Mouse (Mus musculus): ENCODE data around the gene Rgl1. TPM values are rescaled to one million over a fixed set of nuclear protein-coding genes. Genes with fewer than 3 reads are reported as not detected.

The Rgl1 gene
- total RNA-seq, 4 experiments from 2014 or later: 30.2 to 37.8 (median 35.0) TPM

GRCm38 (mm10) chr1:152587431-152587830, 178.7 kb downstream of the Rgl1 start:
- DNase-seq (ENCODE audit: low spot score): no peak

DNA sequence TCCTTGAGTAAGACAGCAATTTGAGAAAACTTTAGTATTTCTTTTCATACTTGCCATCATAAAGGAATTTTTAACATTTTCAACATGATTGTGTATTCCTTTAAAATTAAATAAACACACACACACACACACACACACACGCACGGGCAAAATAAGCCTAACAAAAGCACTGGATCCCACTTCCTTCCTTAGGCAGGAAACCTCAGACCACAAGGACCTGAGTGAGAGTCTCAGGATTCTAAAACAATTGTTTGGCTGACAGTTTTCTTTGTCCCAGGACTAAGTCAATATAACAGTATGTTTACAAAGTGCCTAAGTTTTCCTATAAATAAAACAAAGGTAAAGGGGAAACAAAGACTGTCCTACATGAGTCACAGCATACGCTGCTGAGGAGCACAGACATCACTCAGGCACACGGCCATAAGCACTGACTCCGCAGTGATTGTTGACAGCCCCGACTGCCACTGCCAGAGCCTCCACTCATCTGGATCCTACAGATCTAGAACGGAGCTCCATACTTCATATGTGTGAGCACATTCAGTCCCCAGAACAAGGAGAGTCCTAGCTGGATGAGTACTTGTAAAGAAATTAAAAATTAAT, 180.7 kb downstream of the Rgl1 start:
- DNase-seq (ENCODE audit: low spot score): no peak

DNA sequence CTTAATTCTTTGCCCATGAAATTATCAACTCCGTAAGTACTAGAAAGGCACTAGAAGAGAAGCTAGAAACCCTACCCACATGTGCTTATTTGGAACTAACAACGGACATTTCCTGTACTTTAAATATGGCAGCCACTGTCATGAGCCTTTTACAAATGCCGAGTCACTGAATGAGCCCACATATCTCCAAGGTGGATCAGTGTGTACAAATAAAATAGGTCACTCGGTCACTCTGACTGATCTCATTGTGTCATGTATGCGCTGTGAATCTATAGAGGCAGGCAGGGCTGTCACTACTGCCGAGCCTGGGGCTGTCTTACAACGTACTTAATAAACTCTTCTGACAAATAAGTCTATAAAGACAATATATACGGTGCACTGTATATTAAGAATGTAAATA, 181.2 kb downstream of the Rgl1 start:
- no peak for DNase-seq (ENCODE audit: low spot score)

DNA sequence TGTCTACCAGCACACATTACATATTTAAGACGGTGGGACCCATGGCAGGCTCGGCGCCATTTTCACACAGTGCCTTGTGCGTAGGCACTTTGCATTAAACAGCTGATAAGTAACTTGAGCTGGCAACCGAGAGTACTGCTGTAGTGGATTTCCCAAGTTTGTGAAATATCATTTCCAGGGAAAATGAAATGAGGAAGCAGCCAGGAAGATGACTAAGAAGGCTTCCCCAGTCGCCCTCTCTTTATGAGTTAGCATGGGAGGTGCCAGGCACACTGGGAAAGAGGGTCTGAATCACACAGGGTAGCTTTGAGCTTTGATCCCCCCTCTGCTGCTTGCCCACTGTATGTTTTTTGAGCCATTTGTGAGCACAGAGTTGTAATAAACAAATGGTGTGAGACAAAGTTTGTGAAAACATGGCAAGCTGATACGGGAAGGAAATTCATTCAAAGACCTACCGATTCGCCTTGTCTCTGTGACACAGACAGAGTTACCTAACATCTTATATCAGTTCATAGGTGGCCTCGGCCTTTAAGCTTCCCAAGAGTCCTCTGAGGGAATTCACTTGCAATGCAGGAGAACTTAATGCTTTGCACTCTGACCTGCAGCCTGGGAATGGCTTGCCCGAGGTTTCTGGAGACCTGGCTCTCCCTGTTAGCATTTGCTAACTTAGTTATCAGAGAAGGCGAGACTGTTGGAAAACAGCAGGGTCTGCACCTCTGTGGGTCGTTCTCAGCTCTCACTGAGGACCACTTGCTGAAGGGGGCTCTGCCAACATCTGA, 184.8 kb downstream of the Rgl1 start:
- no peak for DNase-seq (ENCODE audit: low spot score)

DNA sequence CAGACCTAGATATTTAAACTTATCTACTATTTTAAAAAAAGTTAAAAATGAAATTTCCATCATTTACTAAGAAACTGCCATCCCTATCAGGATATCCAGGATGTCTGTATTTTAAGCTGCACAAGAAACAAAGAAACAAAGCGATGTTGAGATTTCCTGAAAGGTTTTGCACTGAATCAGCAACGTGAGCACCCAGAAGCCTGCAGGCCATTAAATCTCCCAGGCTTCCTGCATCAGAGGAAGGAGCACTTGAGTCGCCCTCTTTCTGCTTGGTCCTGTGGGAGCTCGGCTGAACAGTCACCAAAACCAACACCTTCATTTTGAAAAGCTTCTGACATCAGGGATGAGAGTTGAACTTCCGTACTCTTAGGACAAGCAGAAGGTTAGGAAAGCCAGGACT, 187.2 kb downstream of the Rgl1 start:
- peak; percentile 61 for DNase-seq (ENCODE audit: low spot score)

DNA sequence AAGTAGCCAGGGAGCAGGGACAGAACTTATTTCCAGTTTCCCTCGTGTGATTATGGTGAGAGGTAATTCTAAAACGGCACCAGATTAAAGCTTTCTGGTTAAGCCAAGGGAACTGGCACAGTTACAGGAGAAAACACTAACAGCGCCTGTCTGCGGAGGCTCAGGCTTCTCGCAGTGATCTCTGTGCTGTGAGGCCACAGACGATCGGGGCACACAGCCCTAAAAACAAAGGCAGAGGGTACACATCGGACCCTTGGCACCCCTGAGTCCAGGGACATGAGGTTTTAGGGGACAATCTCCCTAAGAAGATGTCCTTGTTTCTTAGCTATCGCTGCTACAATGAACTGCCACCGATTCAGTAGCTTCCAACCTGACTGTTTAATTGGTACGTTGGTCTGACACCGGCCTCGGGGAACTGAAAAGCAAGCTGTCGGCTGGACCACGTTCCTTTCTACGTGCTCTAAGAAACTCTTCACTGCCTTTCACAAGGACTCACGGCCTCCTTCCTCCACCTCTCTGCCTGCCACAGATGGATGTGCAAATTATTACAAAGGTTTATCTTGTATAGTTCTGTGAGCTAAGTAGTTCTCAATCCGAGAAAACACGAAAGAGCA, 187.9 kb downstream of the Rgl1 start:
- no peak for DNase-seq (ENCODE audit: low spot score)

GRCm38 (mm10) chr1:152576614-152577144, 189.5 kb downstream of the Rgl1 start:
- no peak for DNase-seq (ENCODE audit: low spot score)

- DNase-seq (ENCODE audit: low spot score): no peak
Observed at GRCm38 (mm10) chr1:152575096-152575495, 191.1 kb downstream of the Rgl1 start.

- DNase-seq (ENCODE audit: low spot score): no peak
Observed at GRCm38 (mm10) chr1:152573470-152574059, 192.6 kb downstream of the Rgl1 start.

GRCm38 (mm10) chr1:152572755-152573469, 193.2 kb downstream of the Rgl1 start:
- no peak for DNase-seq (ENCODE audit: low spot score)

DNA sequence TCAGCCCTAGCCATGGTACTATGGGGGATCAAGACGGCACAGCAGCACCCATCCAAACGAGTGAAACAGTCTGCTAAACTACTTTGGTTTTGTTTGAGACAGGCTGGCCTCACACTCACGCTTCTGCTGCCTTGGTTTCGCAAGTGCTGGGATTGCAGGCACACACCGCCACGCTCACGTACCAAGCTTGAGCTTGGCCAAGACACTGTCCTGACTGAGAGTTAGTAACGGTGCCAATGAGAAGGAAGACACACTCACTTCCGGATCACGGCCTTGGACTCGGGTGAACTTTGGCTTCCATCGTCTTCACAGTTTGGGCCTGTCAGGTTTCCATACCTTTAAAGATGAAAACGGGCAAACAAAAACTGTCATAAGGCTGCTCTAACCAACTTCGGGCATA, 194.8 kb downstream of the Rgl1 start:
- DNase-seq (ENCODE audit: low spot score): no peak

DNA sequence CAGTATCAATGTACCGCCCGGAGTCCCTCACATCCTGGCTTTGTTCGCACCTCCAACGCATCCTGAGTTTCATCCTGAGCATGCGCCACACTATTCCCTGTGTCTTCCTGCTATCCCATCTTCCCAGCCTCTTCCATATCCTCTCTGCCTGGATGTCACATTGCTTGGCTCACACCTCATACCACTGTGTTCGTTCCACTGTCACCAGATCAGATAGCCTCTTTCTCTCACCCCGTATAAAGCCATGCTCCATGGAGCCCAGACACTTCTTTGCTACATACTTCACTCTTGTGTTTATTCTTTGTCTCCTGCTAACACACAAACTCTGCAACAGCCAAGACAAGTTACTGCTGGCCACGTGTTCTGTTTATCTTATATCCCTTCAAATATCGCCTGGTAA, 195.5 kb downstream of the Rgl1 start:
- no peak for DNase-seq (ENCODE audit: low spot score)

DNA sequence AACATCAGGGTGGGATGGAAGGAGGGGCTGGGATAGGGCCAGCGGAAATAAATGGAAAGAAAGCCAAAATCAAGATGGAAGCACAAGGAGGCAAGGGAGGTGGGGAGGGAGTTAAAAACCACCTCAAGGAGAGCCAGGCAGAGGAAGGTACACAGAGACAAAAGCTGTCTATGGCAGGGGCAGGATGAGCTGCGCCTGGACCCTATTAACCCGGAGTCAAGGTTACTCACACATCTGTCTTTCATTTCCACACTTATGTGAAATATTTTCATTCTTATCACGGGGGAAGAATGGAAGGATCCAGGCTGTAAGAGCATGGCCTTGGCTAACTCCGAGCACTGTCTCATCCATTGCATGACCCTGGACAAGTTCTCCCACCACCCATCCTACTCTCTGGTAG, 202.9 kb downstream of the Rgl1 start:
- DNase-seq (ENCODE audit: low spot score): no peak

DNA sequence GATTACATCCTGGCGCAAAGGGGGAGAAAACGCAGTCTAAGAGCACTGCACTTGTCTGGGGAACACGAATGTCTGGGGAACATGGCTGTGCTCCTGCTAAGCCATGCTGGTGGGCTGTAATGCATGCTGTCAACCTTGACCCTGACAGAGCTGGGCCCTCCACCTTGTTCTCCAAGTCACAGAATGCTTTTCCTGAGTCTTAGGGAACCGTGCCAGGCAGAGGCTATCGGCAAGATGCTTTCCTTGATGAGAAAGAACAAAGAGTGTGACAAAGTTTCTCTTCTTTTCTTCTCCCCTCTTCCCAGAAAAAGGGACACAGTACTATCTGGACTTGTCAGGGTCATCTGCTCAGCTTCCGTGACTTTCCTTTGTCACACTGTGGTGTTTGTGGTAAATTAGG, 203.3 kb downstream of the Rgl1 start:
- DNase-seq (ENCODE audit: low spot score): no peak

- no peak for DNase-seq (ENCODE audit: low spot score)
Observed at GRCm38 (mm10) chr1:152560477-152560876, 205.7 kb downstream of the Rgl1 start.

GRCm38 (mm10) chr1:152556576-152557281, 209.4 kb downstream of the Rgl1 start:
- DNase-seq (ENCODE audit: low spot score): peak; percentile 70

DNA sequence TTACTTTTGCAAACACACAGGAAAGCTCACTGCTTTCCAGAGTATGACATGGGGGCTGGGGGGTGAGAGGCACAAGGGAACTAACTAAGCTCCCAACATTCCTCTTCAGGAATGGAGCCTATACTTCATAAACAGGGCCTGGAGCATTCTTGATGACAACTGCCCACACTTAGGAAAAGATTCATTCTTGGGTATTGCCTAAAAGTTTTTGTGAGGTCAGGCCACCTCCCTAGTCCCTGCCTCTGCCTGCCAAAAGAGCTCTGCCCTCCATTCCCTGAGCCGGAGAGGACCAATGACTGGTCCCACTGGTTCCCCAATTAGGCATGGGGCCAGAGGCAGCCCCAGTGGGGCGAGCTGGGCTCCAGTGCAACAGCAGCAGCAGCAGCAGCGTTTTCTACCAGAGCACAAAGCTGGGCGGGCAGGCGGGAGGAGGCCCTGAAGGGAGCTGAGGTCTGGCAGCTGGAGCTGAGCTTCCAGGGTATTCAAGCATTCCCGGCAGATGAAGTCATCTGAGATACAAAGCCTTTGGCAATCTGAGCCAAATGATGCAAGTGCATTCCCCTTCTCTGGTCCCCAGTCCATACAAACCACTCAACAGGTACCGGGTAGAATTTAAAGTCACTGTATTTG, 210.1 kb downstream of the Rgl1 start:
- peak; percentile 86 for DNase-seq (ENCODE audit: low spot score)

DNA sequence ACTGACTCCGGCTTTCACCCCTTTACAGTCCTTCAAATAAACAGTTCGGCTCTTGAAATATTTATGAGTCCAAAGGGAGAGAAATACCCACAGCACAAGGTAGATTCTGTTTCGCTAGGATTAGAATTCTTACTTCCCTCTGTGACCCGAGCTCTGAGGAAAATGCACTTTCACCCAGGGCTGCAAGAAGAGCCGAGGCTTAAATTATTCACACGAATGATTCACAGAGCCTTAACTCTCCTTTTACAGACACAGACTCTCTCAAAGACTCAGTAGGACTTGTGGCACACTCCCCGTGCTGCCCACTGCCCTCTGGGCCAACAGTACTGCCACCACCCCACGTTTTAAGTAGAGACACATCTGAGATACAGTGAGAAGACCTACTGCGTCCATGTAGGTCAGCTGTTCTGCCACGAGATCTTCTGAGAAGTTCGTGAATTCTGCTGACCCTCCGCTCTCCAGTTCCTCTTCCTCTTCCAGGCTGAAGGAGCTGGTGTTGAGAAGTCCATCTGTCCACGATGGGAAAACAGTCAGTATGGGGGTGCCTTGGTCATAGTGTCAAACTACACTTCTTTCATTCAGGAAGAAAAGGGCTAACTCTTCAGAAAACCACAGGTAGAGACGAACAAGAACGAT, 212.1 kb downstream of the Rgl1 start:
- DNase-seq (ENCODE audit: low spot score): no peak

- no peak for DNase-seq (ENCODE audit: low spot score)
Observed at GRCm38 (mm10) chr1:152550973-152551372, 215.2 kb downstream of the Rgl1 start.

- no peak for DNase-seq (ENCODE audit: low spot score)
Observed at GRCm38 (mm10) chr1:152550544-152550943, 215.6 kb downstream of the Rgl1 start.
